Mouse (Mus musculus): Measurements from ENCODE around the gene Ggn. TPM values are rescaled to one million over a fixed set of nuclear protein-coding genes. Genes with fewer than 3 reads are reported as not detected.

Ggn gene
- total and polyA plus RNA-seq, 3 experiments, result 0.21 to 0.22 TPM; not detected in 1

GRCm38 (mm10) chr7:29214236-29214635 is 44.2 kb downstream of the Ggn start:
- Histone ChIP-seq H3K36me3 (replicated peaks) (no peaks in the 10 kb centered on the region), H3K9me3 (replicated peaks) (peaks cover 25% of the 10 kb centered on the region), H3K4me1 (ENCODE audit: insufficient read depth, low read depth, low read length) (peaks cover 17% of the 10 kb centered on the region), H3K27me3 (ENCODE audit: insufficient read depth, low read length) (no peaks in the 10 kb centered on the region; the same call in 1 of the 2 replicates), H3K4me3 (ENCODE audit: low read depth, low read length) (no peak overlapping the region)
- no peak for DNase-seq (ENCODE audit: low spot score)
- TF ChIP-seq CTCF (IDR thresholded peaks at IDR 0.05; ENCODE audit: low read depth, low read length) (no peak), GATA1 (IDR thresholded peaks at IDR 0.05; ENCODE audit: borderline replicate concordance, low read length) (no peak), POLR2AphosphoS5 (IDR thresholded peaks at IDR 0.05; ENCODE audit: insufficient replicate concordance, low read depth, low read length) (no peak), GATA2 (IDR thresholded peaks at IDR 0.05; ENCODE audit: borderline replicate concordance, low read depth, low read length) (no peak), TAL1 (conservative IDR thresholded peaks at IDR 0.05; ENCODE audit: low read depth, low read length) (no peak)
- ATAC-seq (ENCODE audit: extremely low read depth, insufficient number of reproducible peaks, low FRiP score, poor library complexity, severe bottlenecking), result no peak

- TF ChIP-seq GATA1 (IDR thresholded peaks at IDR 0.05; ENCODE audit: borderline replicate concordance, low read length) (no peak), POLR2AphosphoS5 (IDR thresholded peaks at IDR 0.05; ENCODE audit: insufficient replicate concordance, low read depth, low read length) (no peak), CTCF (IDR thresholded peaks at IDR 0.05; ENCODE audit: low read depth, low read length) (no peak), GATA2 (IDR thresholded peaks at IDR 0.05; ENCODE audit: borderline replicate concordance, low read depth, low read length) (no peak)
- no peak for ATAC-seq (ENCODE audit: extremely low read depth, insufficient number of reproducible peaks, low FRiP score, poor library complexity, severe bottlenecking)
- peaks cover 17% of the 10 kb centered on the region for H3K4me1 ChIP-seq (ENCODE audit: insufficient read depth, low read depth, low read length)
- H3K36me3 ChIP-seq (replicated peaks), result no peaks in the 10 kb centered on the region
- no peaks in the 10 kb centered on the region; the same call in 1 of the 2 replicates for H3K27me3 ChIP-seq (ENCODE audit: insufficient read depth, low read length)
- H3K9me3 ChIP-seq (replicated peaks), result peaks cover 31% of the 10 kb centered on the region
- no peak for DNase-seq (ENCODE audit: low spot score)
- H3K4me3 ChIP-seq (ENCODE audit: low read depth, low read length), result no peak overlapping the region
These were observed 44.8 kb downstream of the Ggn start for GRCm38 (mm10) chr7:29214846-29215245.

Other genes with a start within 250 kb of the Ggn start
- 119 and 121 TPM in 2 replicates for gene Actn4, start 207.9 kb upstream of the Ggn start, total RNA-seq (2014; fragmentation: Nextera tagmentation)
- 28.1 and 30.3 TPM in 2 replicates for gene Actn4, start 207.9 kb upstream of the Ggn start, total RNA-seq (2017)
- 259 and 260 TPM in 2 replicates for gene Actn4, start 207.9 kb upstream of the Ggn start, polyA plus RNA-seq (2012)
- gene Eif3k, start 188.3 kb upstream of the Ggn start, total RNA-seq (2014; fragmentation: Nextera tagmentation), result 280 and 322 TPM in 2 replicates
- gene Eif3k, start 188.3 kb upstream of the Ggn start, total RNA-seq (2017), result 377 and 459 TPM in 2 replicates
- gene Eif3k, start 188.3 kb upstream of the Ggn start, polyA plus RNA-seq (2012), result 91.7 and 199 TPM in 2 replicates
- 9.6 and 15.9 TPM in 2 replicates for gene Map4k1, start 188.2 kb upstream of the Ggn start, total RNA-seq (2014; fragmentation: Nextera tagmentation)
- gene Map4k1, start 188.2 kb upstream of the Ggn start, total RNA-seq (2017), result 9.1 and 16.1 TPM in 2 replicates
- 58.0 and 67.4 TPM in 2 replicates for gene Map4k1, start 188.2 kb upstream of the Ggn start, polyA plus RNA-seq (2012)
- gene Ryr1, start 45.0 kb upstream of the Ggn start, total RNA-seq (2014; fragmentation: Nextera tagmentation), result 0.30 and 0.73 TPM in 2 replicates
- gene Ryr1, start 45.0 kb upstream of the Ggn start, total RNA-seq (2017), result 0.17 and 0.38 TPM in 2 replicates
- gene Ryr1, start 45.0 kb upstream of the Ggn start, polyA plus RNA-seq (2012), result under 0.01 TPM in 2 replicates
- gene Rasgrp4, start 35.4 kb upstream of the Ggn start, total RNA-seq (2014; fragmentation: Nextera tagmentation), result 4.3 and 5.8 TPM in 2 replicates
- gene Rasgrp4, start 35.4 kb upstream of the Ggn start, total RNA-seq (2017), result 8.2 and 8.6 TPM in 2 replicates
- 3.0 and 4.3 TPM in 2 replicates for gene Rasgrp4, start 35.4 kb upstream of the Ggn start, polyA plus RNA-seq (2012)
- gene Fam98c, start 14.0 kb upstream of the Ggn start, total RNA-seq (2014; fragmentation: Nextera tagmentation), result 29.6 and 33.9 TPM in 2 replicates
- 21.9 and 26.0 TPM in 2 replicates for gene Fam98c, start 14.0 kb upstream of the Ggn start, total RNA-seq (2017)
- gene Fam98c, start 14.0 kb upstream of the Ggn start, polyA plus RNA-seq (2012), result 70.4 and 73.8 TPM in 2 replicates
- 1.3 and 1.5 TPM in 2 replicates for gene Spred3, start 201 bp downstream of the Ggn start, total RNA-seq (2014; fragmentation: Nextera tagmentation)
- gene Spred3, start 201 bp downstream of the Ggn start, total RNA-seq (2017), result 0.41 and 0.44 TPM in 2 replicates
- 0.21 and 0.23 TPM in 2 replicates for gene Spred3, start 201 bp downstream of the Ggn start, polyA plus RNA-seq (2012)
- gene Psmd8, start 10.5 kb downstream of the Ggn start, total RNA-seq (2014; fragmentation: Nextera tagmentation), result 157 TPM in 2 replicates
- gene Psmd8, start 10.5 kb downstream of the Ggn start, total RNA-seq (2017), result 187 and 209 TPM in 2 replicates
- 103 and 111 TPM in 2 replicates for gene Psmd8, start 10.5 kb downstream of the Ggn start, polyA plus RNA-seq (2012)
- gene Catsperg1, start 43.8 kb downstream of the Ggn start, total RNA-seq (2014; fragmentation: Nextera tagmentation), result 3.0 and 12.0 TPM in 2 replicates
- gene Catsperg1, start 43.8 kb downstream of the Ggn start, total RNA-seq (2017), result 1.5 and 2.1 TPM in 2 replicates
- gene Catsperg1, start 43.8 kb downstream of the Ggn start, polyA plus RNA-seq (2012), result 0.04 and 0.06 TPM in 2 replicates
- not detected in 2 replicates for gene Kcnk6, start 62.3 kb downstream of the Ggn start, total RNA-seq (2014; fragmentation: Nextera tagmentation)
- 0.12 TPM in 1 of 2 replicates, not detected in the other for gene Kcnk6, start 62.3 kb downstream of the Ggn start, total RNA-seq (2017)
- gene Kcnk6, start 62.3 kb downstream of the Ggn start, polyA plus RNA-seq (2012), result not detected in 2 replicates
- 114 and 133 TPM in 2 replicates for gene Yif1b, start 68.1 kb downstream of the Ggn start, total RNA-seq (2014; fragmentation: Nextera tagmentation)
- gene Yif1b, start 68.1 kb downstream of the Ggn start, total RNA-seq (2017), result 27.8 and 31.3 TPM in 2 replicates
- gene Yif1b, start 68.1 kb downstream of the Ggn start, polyA plus RNA-seq (2012), result 228 and 275 TPM in 2 replicates
- not detected in 2 replicates for gene 2200002D01Rik, start 78.3 kb downstream of the Ggn start, total RNA-seq (2014; fragmentation: Nextera tagmentation)
- gene 2200002D01Rik, start 78.3 kb downstream of the Ggn start, total RNA-seq (2017), result 0.12 and 0.22 TPM in 2 replicates
- gene 2200002D01Rik, start 78.3 kb downstream of the Ggn start, polyA plus RNA-seq (2012), result not detected in 2 replicates
- gene Spint2, start 111.7 kb downstream of the Ggn start, total RNA-seq (2014; fragmentation: Nextera tagmentation), result 24.4 and 33.4 TPM in 2 replicates
- 19.3 and 21.4 TPM in 2 replicates for gene Spint2, start 111.7 kb downstream of the Ggn start, total RNA-seq (2017)
- 102 and 138 TPM in 2 replicates for gene Spint2, start 111.7 kb downstream of the Ggn start, polyA plus RNA-seq (2012)
- gene Ppp1r14a, start 119.1 kb downstream of the Ggn start, total RNA-seq (2014; fragmentation: Nextera tagmentation), result not detected in 2 replicates
- gene Ppp1r14a, start 119.1 kb downstream of the Ggn start, total RNA-seq (2017), result not detected in 2 replicates
- gene Ppp1r14a, start 119.1 kb downstream of the Ggn start, polyA plus RNA-seq (2012), result 0.23 and 0.28 TPM in 2 replicates
- gene Dpf1, start 133.7 kb downstream of the Ggn start, total RNA-seq (2014; fragmentation: Nextera tagmentation), result 21.8 and 23.8 TPM in 2 replicates
- 6.8 and 9.4 TPM in 2 replicates for gene Dpf1, start 133.7 kb downstream of the Ggn start, total RNA-seq (2017)
- gene Dpf1, start 133.7 kb downstream of the Ggn start, polyA plus RNA-seq (2012), result 47.4 and 50.3 TPM in 2 replicates

All from G1E (cell line).